Mouse (Mus musculus): ENCODE data around the gene Mta1. TPM values are rescaled to one million over a fixed set of nuclear protein-coding genes. Genes with fewer than 3 reads are reported as not detected.

Gene Mta1
- total and polyA plus RNA-seq, 2 experiments from 2014 or later = 16.8 to 55.2 TPM

DNA sequence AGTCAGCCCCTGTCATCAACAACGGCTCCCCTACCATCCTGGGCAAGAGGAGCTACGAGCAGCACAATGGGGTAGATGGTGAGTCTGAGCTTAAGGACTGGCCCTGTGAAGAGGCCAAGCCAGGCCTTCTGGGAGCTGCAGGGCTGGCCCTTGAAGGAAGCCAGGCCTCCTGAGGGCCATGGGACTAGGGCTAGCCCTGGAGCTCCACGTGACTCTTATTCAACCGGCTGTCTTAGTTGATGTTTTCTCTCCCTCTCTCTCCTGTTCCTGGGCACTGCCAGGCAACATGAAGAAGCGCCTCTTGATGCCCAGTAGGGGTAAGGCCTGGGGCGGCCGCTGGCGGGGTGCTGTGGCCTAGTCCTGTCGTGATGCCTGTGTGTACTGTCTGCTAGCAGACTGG, 35.2 kb downstream of the Mta1 start:
- no peak overlapping the region for H3K9ac ChIP-seq (replicated peaks; ENCODE audit: low read length, poor library complexity, severe bottlenecking)
- no peak for DNase-seq (ENCODE audit: low spot score)
- no peak for TF ChIP-seq CTCF (IDR thresholded peaks at IDR 0.05)

DNA sequence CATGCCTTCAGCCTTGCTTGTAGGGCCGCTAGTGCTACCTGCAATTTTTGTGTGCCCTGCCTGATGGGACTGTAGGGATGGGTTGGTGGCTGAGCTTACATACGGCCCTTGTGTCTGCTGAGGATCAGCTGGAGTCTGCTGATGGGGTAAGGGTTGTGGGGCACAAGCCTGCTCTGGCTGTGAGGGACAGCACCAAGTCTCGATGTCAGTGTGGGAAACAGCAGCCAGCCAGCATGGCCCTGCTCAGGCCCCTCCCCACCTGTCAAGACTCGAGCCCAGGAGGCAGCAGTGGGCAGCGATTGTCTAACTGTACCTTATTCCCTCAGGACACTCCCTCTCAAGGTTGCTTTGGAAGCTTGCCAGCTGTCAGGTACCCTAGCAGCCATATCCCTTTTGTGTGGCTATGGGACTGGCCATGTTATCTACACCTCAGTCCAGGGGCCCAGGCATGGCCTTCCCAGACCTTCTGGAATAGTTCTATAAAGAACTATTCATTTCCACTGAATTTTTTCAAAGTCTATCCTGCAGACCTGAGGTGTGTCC, 35.9 kb downstream of the Mta1 start:
- DNase-seq (ENCODE audit: low spot score) (no peak), ATAC-seq (ENCODE audit: low FRiP score) (no peak)
- H3K9ac ChIP-seq (replicated peaks; ENCODE audit: low read length, poor library complexity, severe bottlenecking) = no peak overlapping the region
- H3K4me2 ChIP-seq (ENCODE audit: low read depth, low read length, poor library complexity, severe bottlenecking) = no peak overlapping the region
- 76% methylated on average over 5 of the region's 5 CpGs for WGBS
- H3K4me1 ChIP-seq (ENCODE audit: insufficient read depth, low read length) = peaks cover 2% of the 10 kb centered on the region; the same call in 1 of the 2 replicates
- peaks cover 83% of the 10 kb centered on the region for H3K36me3 ChIP-seq (ENCODE audit: insufficient read depth, low read length)
- no peak for TF ChIP-seq CTCF (IDR thresholded peaks at IDR 0.05)
- no peaks in the 10 kb centered on the region for H3K27me3 ChIP-seq (ENCODE audit: insufficient read depth, low read length)
- no peak overlapping the region for H3K27ac ChIP-seq (ENCODE audit: low read depth, low read length)
- no peak overlapping the region for H3K4me3 ChIP-seq (ENCODE audit: low read depth, low read length)
- H3K9me3 ChIP-seq (ENCODE audit: low read length) = no peaks in the 10 kb centered on the region

More for the DNA sequence above, 35.2 kb downstream of the Mta1 start:
- H3K27me3 ChIP-seq (ENCODE audit: insufficient read depth, low read length) = no peaks in the 10 kb centered on the region
- no peaks in the 10 kb centered on the region for H3K9me3 ChIP-seq (ENCODE audit: low read length)
- no peak overlapping the region for H3K4me2 ChIP-seq (ENCODE audit: low read depth, low read length, poor library complexity, severe bottlenecking)
- peaks cover 86% of the 10 kb centered on the region for H3K36me3 ChIP-seq (ENCODE audit: insufficient read depth, low read length)
- WGBS = 89% methylated on average over 9 of the region's 9 CpGs
- no peaks in the 10 kb centered on the region for H3K4me1 ChIP-seq (ENCODE audit: insufficient read depth, low read length)
- H3K27ac ChIP-seq (ENCODE audit: low read depth, low read length) = no peak overlapping the region
- ATAC-seq (ENCODE audit: low FRiP score) = no peak
- no peak overlapping the region for H3K4me3 ChIP-seq (ENCODE audit: low read depth, low read length)

DNA sequence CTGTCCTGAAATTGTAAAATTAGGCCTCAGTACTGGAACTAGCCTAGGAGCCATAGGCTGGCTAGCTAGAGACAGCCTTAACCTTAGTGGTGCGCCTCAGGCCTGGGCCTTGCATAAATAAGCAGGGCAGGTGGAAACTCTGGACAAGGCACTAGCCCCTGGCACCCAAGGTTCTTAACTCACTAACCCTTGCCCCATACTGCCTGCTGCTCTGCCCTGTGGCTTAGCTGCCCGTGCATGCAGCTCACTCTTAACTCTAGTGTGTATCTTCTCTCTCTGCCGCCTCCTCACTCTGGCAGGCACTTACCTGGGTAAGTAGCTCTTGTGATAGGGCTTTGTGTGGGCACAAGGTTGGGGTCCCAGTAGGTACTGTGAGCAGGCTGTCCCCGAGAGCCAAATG, 36.4 kb downstream of the Mta1 start:
- H3K4me3 ChIP-seq (ENCODE audit: low read depth, low read length) = no peak overlapping the region
- H3K27me3 ChIP-seq (ENCODE audit: insufficient read depth, low read length) = no peaks in the 10 kb centered on the region
- WGBS = 97% methylated on average over 4 of the region's 4 CpGs
- peaks cover 6% of the 10 kb centered on the region; the same call in 1 of the 2 replicates for H3K4me1 ChIP-seq (ENCODE audit: insufficient read depth, low read length)
- ATAC-seq (ENCODE audit: low FRiP score) = no peak
- no peak for DNase-seq (ENCODE audit: low spot score)
- TF ChIP-seq CTCF (IDR thresholded peaks at IDR 0.05) = no peak
- no peak overlapping the region for H3K4me2 ChIP-seq (ENCODE audit: low read depth, low read length, poor library complexity, severe bottlenecking)
- H3K9me3 ChIP-seq (ENCODE audit: low read length) = no peaks in the 10 kb centered on the region
- H3K9ac ChIP-seq (replicated peaks; ENCODE audit: low read length, poor library complexity, severe bottlenecking) = no peak overlapping the region
- peaks cover 78% of the 10 kb centered on the region for H3K36me3 ChIP-seq (ENCODE audit: insufficient read depth, low read length)
- H3K27ac ChIP-seq (ENCODE audit: low read depth, low read length) = no peak overlapping the region

DNA sequence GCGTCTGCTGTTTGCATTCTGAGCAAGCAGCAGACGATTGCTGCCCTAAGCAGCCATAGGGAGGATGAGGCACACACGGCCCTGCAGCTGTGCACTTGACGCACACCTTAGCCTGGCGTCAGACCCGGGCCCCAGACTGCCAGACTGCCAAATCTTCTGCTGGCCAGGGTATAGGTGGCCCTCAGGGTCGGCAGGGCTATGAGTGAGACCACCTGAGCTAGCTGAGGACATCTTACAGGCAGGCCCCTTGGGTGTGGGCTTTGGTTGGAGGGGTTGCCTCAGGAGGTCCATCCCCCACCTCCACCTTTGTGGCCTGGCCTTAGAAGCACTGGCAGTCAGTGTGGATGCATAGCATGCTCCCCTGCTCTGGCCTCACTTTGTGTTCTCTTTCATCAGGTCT, 37.3 kb downstream of the Mta1 start:
- Histone ChIP-seq H3K9ac (replicated peaks; ENCODE audit: low read length, poor library complexity, severe bottlenecking) (no peak overlapping the region), H3K4me1 (ENCODE audit: insufficient read depth, low read length) (peaks cover 6% of the 10 kb centered on the region; the same call in 1 of the 2 replicates), H3K4me3 (ENCODE audit: low read depth, low read length) (no peak overlapping the region), H3K27me3 (ENCODE audit: insufficient read depth, low read length) (no peaks in the 10 kb centered on the region), H3K36me3 (ENCODE audit: insufficient read depth, low read length) (peaks cover 69% of the 10 kb centered on the region), H3K4me2 (ENCODE audit: low read depth, low read length, poor library complexity, severe bottlenecking) (no peak overlapping the region), H3K9me3 (ENCODE audit: low read length) (no peaks in the 10 kb centered on the region), H3K27ac (ENCODE audit: low read depth, low read length) (no peak overlapping the region)
- TF ChIP-seq CTCF (IDR thresholded peaks at IDR 0.05) = no peak
- no peak for DNase-seq (ENCODE audit: low spot score)
- 95% methylated on average over 7 of the region's 7 CpGs for WGBS
- no peak for ATAC-seq (ENCODE audit: low FRiP score)

DNA sequence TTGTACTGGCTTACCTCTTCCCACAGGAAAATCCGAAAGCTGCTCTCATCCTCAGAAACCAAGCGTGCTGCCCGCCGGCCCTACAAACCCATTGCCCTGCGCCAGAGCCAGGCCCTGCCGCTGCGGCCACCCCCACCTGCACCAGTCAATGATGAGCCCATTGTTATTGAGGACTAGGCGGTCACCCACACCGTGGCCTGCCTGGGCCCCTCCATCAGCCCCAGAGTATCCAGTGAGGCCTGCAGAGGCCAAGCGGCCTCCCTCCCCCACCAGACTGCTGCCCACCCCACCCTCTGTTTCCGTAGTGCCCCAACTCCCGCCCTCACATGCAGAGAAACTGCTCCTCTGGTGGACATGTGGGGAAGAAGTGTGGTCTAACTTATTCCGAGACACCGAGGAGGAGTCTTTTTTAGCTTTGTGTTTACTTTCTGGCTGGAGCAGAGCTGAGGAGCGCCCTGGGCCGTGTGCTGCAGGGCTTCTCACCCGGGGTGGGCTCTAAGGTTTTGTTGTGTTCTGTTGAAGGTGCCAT, 38.5 kb downstream of the Mta1 start:
- H3K4me2 ChIP-seq (ENCODE audit: low read depth, low read length, poor library complexity, severe bottlenecking) = no peak overlapping the region
- DNase-seq (ENCODE audit: low spot score) = no peak
- H3K9ac ChIP-seq (replicated peaks; ENCODE audit: low read length, poor library complexity, severe bottlenecking) = no peak overlapping the region
- WGBS = 72% methylated on average over 17 of the region's 17 CpGs
- TF ChIP-seq CTCF (IDR thresholded peaks at IDR 0.05) = no peak; the same call in 1 of the 2 replicates
- no peaks in the 10 kb centered on the region for H3K9me3 ChIP-seq (ENCODE audit: low read length)
- H3K4me1 ChIP-seq (ENCODE audit: insufficient read depth, low read length) = peaks cover 15% of the 10 kb centered on the region; the same call in 1 of the 2 replicates
- H3K36me3 ChIP-seq (ENCODE audit: insufficient read depth, low read length) = peaks cover 58% of the 10 kb centered on the region
- H3K27ac ChIP-seq (ENCODE audit: low read depth, low read length) = no peak overlapping the region
- H3K27me3 ChIP-seq (ENCODE audit: insufficient read depth, low read length) = no peaks in the 10 kb centered on the region
- no peak overlapping the region for H3K4me3 ChIP-seq (ENCODE audit: low read depth, low read length)
- no peak for ATAC-seq (ENCODE audit: low FRiP score)

DNA sequence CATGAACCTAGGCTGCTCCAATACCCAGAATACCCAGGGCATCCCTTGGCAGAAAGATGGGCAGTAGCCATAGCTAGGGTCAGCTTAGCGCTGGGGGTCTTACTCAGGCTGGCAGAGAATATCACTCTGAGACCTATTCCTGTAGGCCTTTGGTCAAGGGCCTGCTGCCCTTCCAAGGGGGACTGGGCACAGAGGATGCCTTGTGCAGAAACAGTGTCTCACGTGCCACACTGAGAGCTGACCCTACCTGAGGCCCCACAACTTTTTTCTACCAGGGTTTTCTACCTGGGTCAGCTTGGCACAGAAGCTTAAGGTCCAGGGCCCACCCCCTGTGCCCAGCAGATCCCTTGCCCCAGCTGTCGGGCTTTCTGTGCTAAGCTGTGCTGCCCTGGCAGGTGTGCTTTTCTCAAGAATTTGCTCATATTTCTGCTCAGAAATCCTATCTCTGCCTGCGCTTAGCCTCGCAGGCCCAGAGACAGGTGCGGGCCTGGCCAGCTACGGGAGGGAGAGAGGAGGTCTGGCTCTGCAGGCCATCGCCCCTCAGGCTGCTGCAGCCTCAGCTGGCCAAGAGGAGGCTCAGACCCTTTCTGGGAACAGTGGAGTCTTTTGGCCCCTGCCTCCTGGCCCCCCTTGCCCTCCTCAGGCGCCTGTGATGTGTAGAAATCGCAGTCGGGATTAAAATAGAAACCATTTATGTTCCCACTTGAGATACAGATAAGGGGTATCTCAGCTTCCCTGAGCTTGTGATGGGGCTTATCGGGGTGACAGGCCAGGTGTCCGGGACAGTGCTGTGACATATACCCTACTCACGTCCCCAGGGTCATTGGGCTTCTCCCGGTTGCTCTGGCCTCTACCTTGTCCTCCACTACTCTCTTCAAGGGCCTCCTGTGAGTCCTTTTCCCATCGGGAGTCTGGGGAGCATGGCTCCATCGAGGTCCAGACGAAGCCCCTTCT, 39.5 kb downstream of the Mta1 start:
- Histone ChIP-seq H3K9ac (replicated peaks; ENCODE audit: low read length, poor library complexity, severe bottlenecking) (no peak overlapping the region), H3K9me3 (ENCODE audit: low read length) (no peaks in the 10 kb centered on the region), H3K4me1 (ENCODE audit: insufficient read depth, low read length) (peaks cover 24% of the 10 kb centered on the region), H3K27me3 (ENCODE audit: insufficient read depth, low read length) (no peaks in the 10 kb centered on the region), H3K4me3 (ENCODE audit: low read depth, low read length) (no peak overlapping the region), H3K4me2 (ENCODE audit: low read depth, low read length, poor library complexity, severe bottlenecking) (no peak overlapping the region), H3K27ac (ENCODE audit: low read depth, low read length) (no peak overlapping the region), H3K36me3 (ENCODE audit: insufficient read depth, low read length) (peaks cover 48% of the 10 kb centered on the region)
- ATAC-seq (ENCODE audit: low FRiP score) (no peak), DNase-seq (ENCODE audit: low spot score) (no peak)
- TF ChIP-seq CTCF (IDR thresholded peaks at IDR 0.05) = no peak
- WGBS = 89% methylated on average over 18 of the region's 18 CpGs

Data from midbrain, postnatal 0 days (tissue).